Mouse (Mus musculus) spleen, adult 2 months (tissue): ENCODE measurements around the gene Wars.

ENCODE experiments used
- CTCF ChIP-seq: fragments of 200-500 bp; IDR thresholded peaks from 2 replicates; pipeline ENCODE4 v1.5.1; 2011; ENCODE audit warnings: mild to moderate bottlenecking, inconsistent platforms; ENCODE audit not compliant: insufficient read depth, insufficient read length, insufficient replicate concordance; ENCODE audit errors: extremely low read depth
- POLR2A ChIP-seq: fragments of 200-500 bp; IDR thresholded peaks from 2 replicates; pipeline ENCODE4 v1.6.1; 2011; ENCODE audit warnings: low read depth, low read length, inconsistent platforms

DNA sequence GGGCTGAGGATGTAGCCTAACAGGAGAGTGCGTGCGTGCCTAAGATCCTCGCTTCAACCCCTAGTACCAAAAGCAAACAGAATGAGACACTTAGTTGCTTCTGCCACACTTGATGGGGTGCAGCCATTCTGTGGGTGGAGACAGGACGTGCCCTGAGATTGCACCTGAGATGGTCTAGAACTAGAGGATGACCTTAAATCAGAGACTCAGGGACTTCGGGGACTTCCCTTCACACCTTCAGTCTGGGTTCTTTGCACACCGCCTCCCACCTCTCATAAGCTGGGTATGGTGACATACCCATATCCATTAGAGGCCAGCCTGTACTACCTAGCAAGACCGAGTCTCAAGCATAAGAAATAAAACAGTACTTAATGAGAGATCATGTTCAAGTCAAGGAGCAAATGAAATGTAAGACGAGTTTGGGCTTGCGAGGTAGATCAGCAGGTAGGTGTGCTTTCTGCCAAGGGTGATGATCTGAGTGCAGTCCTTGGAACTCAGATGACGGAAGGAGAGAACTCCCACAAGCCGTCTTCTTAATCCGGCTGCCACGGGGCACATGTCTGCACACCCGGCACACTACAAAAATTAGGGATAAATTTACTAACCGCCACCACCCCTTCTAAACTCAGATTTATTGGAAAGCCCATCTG, 69.6 kb downstream of the Wars start:
- TF ChIP-seq POLR2A = no peak
- TF ChIP-seq CTCF = no peak
